8 mouse cellular contexts compared by ENCODE assay signal in genomic region chr6:99521641-99522358, GRCm38 (mm10). TPM values are rescaled to one million over a fixed set of nuclear protein-coding genes. Genes with fewer than 3 reads are reported as not detected.
DNase-seq lines count a peak whose midpoint lies in the region; ATAC-seq and TF ChIP-seq lines count a peak whose summit lies in the region.

No protein-coding gene starts in this region.

- H3K4me2 ChIP-seq in hindbrain, embryonic 12.5 days (replicated peaks) = peak overlapping the region; percentile 98

- peak; percentile 2 for ATAC-seq in Patski
- peak; percentile 41 for ATAC-seq in hindbrain, embryonic 12.5 days (ENCODE audit: low FRiP score)

- peak overlapping the region; percentile 89 for H3K9ac ChIP-seq in hindbrain, embryonic 12.5 days

- in situ Hi-C loops in Patski (cut with MboI; ENCODE audit: low pct_unique_long_range_greater_than_20kb) = loop anchor here (5.0 kb wide), 1 partner anchor 54 kb away; no protein-coding TSS in a partner anchor

- H3K27ac ChIP-seq in hindbrain, embryonic 12.5 days = peak overlapping the region; percentile 99

- under 1% methylated on average over 64 of the region's 64 CpGs for WGBS in hindbrain, embryonic 12.5 days

- no peak for DNase-seq in Patski (ENCODE audit: low read depth, low spot score)
- DNase-seq in cerebellum, adult 9-11 months = peak; percentile 63
- DNase-seq in frontal cortex, postnatal 10 days (ENCODE audit: low spot score in 2 of 2) = peak; percentile 27 to 45
- peak; percentile 31 to 42 for DNase-seq in layer of hippocampus, postnatal 36 days
- DNase-seq in lung, postnatal 4 days = peak; percentile 59 to 68
- DNase-seq in retina, embryonic 14.5 days (ENCODE audit: low spot score) = peak; percentile 71
- DNase-seq in thymus, postnatal 36 days = peak; percentile 59 to 67

- no peaks in the 10 kb centered on the region for H3K27me3 ChIP-seq in Patski
- no peaks in the 10 kb centered on the region for H3K27me3 ChIP-seq in hindbrain, embryonic 12.5 days

- H3K4me3 ChIP-seq in hindbrain, embryonic 12.5 days = peak overlapping the region; percentile 72

- no peaks in the 10 kb centered on the region for H3K9me3 ChIP-seq in hindbrain, embryonic 12.5 days (replicated peaks)

- POLR2A ChIA-PET in Patski (lab: Charles Lee) = interaction anchor here (0.7 to 1.5 kb wide), 5 partner anchors 54 to 468 kb away, joined by 3 to 4 read pairs (median 4); no protein-coding TSS in a partner anchor

- no peak for TF ChIP-seq CTCF in Patski (IDR thresholded peaks at IDR 0.05)

- no peaks in the 10 kb centered on the region for H3K36me3 ChIP-seq in hindbrain, embryonic 12.5 days

- H3K4me1 ChIP-seq in hindbrain, embryonic 12.5 days = peaks cover 11% of the 10 kb centered on the region

- CTCF ChIA-PET in Patski (lab: Charles Lee) = interaction anchor here (0.8 to 1.5 kb wide), 2 partner anchors 34 to 82 kb away, joined by 3 read pairs; no protein-coding TSS in a partner anchor

RNA-seq across cellular contexts. Expression of gene Foxp1, which starts 0.7 kb away (rescaled TPM):
- polyA plus RNA-seq in Patski (2021) = 39.3 TPM
- 87.6 and 88.4 TPM in 2 replicates for polyA plus RNA-seq in hindbrain, embryonic 12.5 days (2016; fragmentation: Nextera tagmentation; extraction: Ambion mirVana)
- total RNA-seq in layer of hippocampus, postnatal 36 days (2021) = 10 to 100 TPM; 82.4 to 85.4 TPM
